Mouse (Mus musculus) intestine, embryonic 15.5 days (tissue): ENCODE data around the gene Calm3. TPM values are rescaled to one million over a fixed set of nuclear protein-coding genes. Genes with fewer than 3 reads are reported as not detected.

Experiments
- ATAC-seq: fragments of 200-750 bp; cut with Nextera tagmentation; 2 replicates; pipeline ENCODE4 v1.8.0; 2017; ENCODE audit warnings: moderate TSS enrichment, moderate library complexity
- H3K27ac ChIP-seq: fragments of 300-500 bp; sonication (generic); 2 replicates; pipeline ENCODE4 v1.5.1; 2015; ENCODE audit warnings: mild to moderate bottlenecking, inconsistent platforms
- H3K27me3 ChIP-seq: fragments of 300-500 bp; sonication (generic); replicated peaks from 2 replicates; pipeline ENCODE4 v1.6.1; 2015; ENCODE audit warnings: inconsistent platforms
- H3K36me3 ChIP-seq: fragments of 300-500 bp; sonication (generic); 2 replicates; pipeline ENCODE4 v1.6.1; 2015; ENCODE audit warnings: inconsistent platforms
- H3K4me1 ChIP-seq: fragments of 300-500 bp; sonication (generic); replicated peaks from 2 replicates; pipeline ENCODE4 v1.6.1; 2015; ENCODE audit warnings: inconsistent platforms
- H3K4me2 ChIP-seq: fragments of 300-500 bp; sonication (generic); replicated peaks from 2 replicates; pipeline ENCODE4 v1.6.1; 2015; ENCODE audit warnings: mild to moderate bottlenecking, inconsistent platforms
- H3K4me3 ChIP-seq: fragments of 300-500 bp; sonication (generic); replicated peaks from 2 replicates; pipeline ENCODE4 v1.5.1; 2015; ENCODE audit warnings: inconsistent platforms
- H3K9ac ChIP-seq: fragments of 300-500 bp; sonication (generic); 2 replicates; pipeline ENCODE4 v1.6.1; 2015; ENCODE audit warnings: inconsistent platforms
- H3K9me3 ChIP-seq: fragments of 300-500 bp; sonication (generic); 2 replicates; pipeline ENCODE4 v1.6.1; 2016; ENCODE audit warnings: inconsistent platforms
- WGBS: fragments of 180-500 bp; shearing (Covaris S2); methylation state at CpG from one replicate; pipeline ENCODE4 v1.1.7; 2015; 5-methylcytosine and 5-hydroxymethylcytosine counted together
- polyA plus RNA-seq: library from polyadenylated mRNA; unstranded; fragments of >200 nt; fragmentation: Nextera tagmentation; extraction: Ambion mirVana; gene quantifications from 2 replicates; pipeline ENCODE4 v1.2.1, GENCODE M21; 2015

The Calm3 gene
- polyA plus RNA-seq, 1 experiment from 2014 or later, result 140 TPM

DNA sequence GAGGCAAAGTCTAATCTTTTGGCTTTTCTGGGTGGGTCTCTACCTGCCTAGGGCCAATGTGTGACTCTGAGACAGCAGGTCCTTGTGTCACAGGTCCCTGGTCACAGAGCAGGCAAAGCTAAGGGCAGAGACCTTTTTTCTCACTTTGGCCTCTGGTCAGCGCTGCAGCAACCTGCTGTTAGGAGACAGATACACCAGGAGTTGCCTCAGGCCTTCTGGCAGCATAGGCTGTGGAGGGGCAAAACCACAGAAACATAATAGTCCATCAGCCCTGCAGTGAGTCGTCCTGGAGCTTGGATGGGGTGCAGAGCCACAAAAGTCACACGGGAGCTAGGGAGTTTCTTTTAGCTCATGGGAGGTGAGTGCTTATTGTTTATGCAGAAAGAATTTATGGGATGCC, 5.2 kb downstream of the Calm3 start:
- no peak overlapping the region for H3K27ac ChIP-seq
- no peak for ATAC-seq
- H3K27me3 ChIP-seq, result no peaks in the 10 kb centered on the region
- peaks cover 36% of the 10 kb centered on the region for H3K4me1 ChIP-seq
- H3K4me3 ChIP-seq, result no peak overlapping the region
- H3K9ac ChIP-seq, result peak overlapping the region; percentile 1; the same call in 1 of the 2 replicates
- no peak overlapping the region for H3K4me2 ChIP-seq
- H3K36me3 ChIP-seq, result peaks cover 47% of the 10 kb centered on the region
- no peaks in the 10 kb centered on the region for H3K9me3 ChIP-seq
- 68% methylated on average over 3 of the region's 3 CpGs for WGBS

DNA sequence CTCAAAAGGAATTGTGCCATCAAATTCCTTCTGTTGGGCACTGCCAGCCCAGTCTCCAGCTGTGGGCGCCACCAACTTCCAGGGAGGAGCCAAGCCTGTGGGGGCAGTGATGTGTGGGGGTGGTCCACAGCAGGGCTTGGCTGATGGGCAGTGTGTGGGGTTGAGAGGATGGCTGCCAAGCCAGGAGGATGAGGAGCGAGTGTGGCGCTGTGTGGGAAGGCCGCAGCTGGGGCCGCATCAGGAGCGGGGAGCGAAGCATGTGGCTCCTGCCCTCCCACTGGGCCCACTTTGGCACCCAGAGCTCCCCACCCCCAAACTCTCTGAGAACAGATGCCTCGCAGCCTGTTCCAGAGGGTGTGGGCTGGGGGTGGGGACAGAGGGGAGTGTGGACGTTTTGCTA, 5.9 kb downstream of the Calm3 start:
- Histone ChIP-seq H3K36me3 (peaks cover 47% of the 10 kb centered on the region), H3K4me1 (peaks cover 36% of the 10 kb centered on the region), H3K9me3 (no peaks in the 10 kb centered on the region), H3K4me3 (no peak overlapping the region), H3K4me2 (no peak overlapping the region), H3K27me3 (no peaks in the 10 kb centered on the region), H3K27ac (no peak overlapping the region), H3K9ac (no peak overlapping the region)
- no peak for ATAC-seq
- 79% methylated on average over 9 of the region's 9 CpGs for WGBS

DNA sequence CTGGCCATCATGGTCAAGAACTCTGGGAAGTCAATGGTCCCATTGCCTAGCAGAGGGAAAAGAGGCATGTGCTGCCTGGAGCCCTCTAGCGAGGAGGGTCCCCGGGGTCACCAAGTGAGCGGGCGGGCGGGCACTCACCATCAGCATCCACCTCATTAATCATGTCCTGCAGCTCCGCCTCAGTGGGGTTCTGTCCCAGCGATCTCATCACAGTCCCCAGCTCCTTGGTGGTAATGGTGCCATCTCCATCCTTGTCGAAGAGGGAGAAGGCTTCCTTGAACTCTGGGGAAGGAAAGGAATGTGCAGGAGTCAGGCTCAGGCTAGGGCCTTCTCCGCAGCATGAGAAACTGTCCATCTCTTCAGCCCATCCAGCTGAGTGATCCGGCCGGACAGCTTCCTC, 6.5 kb downstream of the Calm3 start:
- no peak overlapping the region for H3K27ac ChIP-seq
- H3K36me3 ChIP-seq, result peaks cover 47% of the 10 kb centered on the region
- H3K9me3 ChIP-seq, result no peaks in the 10 kb centered on the region
- H3K27me3 ChIP-seq, result no peaks in the 10 kb centered on the region
- 75% methylated on average over 11 of the region's 11 CpGs for WGBS
- H3K4me2 ChIP-seq, result no peak overlapping the region
- no peak overlapping the region for H3K9ac ChIP-seq
- H3K4me1 ChIP-seq, result peaks cover 34% of the 10 kb centered on the region
- ATAC-seq, result no peak
- no peak overlapping the region for H3K4me3 ChIP-seq

DNA sequence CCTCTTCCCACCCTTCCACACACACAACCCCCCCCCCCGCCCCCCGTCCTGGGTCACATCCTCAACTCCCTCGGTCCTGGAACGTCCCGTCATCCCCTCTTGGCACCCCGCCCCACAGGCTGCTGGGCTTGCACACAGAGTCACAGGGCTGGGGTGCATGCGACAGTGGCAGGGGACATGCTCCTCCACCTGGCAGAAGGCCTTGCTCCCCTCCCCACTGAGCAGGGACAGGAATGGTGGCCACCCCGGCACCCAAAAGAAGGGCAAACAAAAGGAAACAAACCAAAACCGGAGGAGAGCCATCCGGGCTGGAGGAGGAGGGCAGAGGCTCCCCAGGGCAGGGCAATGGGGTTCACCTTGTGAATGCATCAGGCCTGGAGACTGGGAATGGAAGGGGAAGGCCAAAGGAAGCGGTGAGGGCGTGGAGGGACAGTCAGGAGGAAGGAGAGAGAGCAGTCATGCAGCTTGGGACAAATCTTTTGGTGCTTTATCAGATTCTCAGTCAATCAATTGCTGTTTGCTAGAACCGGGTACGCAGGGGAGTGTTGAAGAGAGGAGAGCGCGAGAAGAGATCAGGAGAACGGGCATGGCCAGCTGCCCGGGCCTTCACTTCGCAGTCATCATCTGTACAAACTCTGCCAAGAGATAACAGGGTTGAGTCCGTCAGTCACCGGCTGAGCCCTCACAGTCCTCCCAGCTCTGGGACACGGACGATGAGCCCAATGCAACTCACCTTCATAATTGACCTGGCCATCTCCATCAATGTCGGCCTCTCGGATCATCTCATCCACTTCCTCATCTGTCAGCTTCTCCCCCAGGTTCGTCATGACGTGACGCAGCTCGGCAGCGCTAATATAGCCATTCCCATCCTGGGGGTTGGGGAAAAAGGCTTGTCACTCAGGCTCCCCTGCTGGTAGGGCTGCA, 7.3 kb downstream of the Calm3 start:
- Histone ChIP-seq H3K4me2 (no peak overlapping the region), H3K4me3 (no peak overlapping the region), H3K27me3 (no peaks in the 10 kb centered on the region), H3K9me3 (no peaks in the 10 kb centered on the region), H3K36me3 (peaks cover 47% of the 10 kb centered on the region), H3K27ac (no peak overlapping the region), H3K4me1 (peaks cover 29% of the 10 kb centered on the region), H3K9ac (no peak overlapping the region)
- WGBS, result 77% methylated on average over 30 of the region's 30 CpGs
- ATAC-seq, result no peak

DNA sequence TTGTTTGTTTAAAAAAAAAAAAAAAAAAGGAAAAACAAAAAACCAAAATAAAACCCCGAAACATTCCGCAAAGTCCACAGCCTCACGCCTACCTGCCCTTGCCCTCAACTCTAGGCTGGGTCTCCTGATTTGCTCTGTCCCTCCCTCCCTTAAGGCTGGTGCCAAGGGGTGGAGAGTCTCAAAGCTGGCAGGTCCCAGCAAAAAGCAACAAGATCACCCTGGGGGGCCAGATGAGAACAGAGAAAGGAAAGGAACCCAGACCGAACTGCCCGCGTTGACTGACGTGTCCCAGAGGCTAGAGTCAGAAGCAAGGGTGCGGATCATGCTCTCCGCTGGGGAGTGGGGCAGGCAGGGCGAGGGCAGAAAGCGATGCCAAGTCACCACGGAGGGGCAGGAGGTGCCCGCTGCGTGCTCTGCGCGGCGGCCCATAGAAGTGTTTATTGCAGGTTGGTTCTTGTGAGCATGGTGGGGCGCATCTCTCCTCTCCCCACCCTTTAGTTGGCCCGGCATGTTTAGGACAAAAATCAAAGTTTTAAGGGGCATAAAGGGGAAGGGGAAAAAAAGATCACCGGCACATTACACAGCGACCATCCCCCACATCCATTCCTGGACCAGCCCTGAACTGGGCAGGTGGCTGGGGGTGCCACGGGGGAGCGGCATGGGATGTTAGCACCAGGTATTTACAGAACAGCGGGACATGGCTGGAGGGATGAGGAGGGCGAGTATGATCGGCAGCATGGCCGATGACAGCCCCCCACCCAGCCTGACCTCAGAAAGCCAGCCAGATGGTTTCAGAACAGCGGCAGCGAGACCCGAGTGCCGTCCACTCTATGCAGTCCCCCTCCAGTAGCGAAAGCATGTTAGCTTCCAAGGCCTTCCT, 8.2 kb downstream of the Calm3 start:
- no peaks in the 10 kb centered on the region for H3K27me3 ChIP-seq
- H3K36me3 ChIP-seq, result peaks cover 47% of the 10 kb centered on the region
- no peak overlapping the region for H3K27ac ChIP-seq
- no peak overlapping the region for H3K4me3 ChIP-seq
- H3K9ac ChIP-seq, result no peak overlapping the region
- H3K9me3 ChIP-seq, result no peaks in the 10 kb centered on the region
- H3K4me2 ChIP-seq, result no peak overlapping the region
- peaks cover 20% of the 10 kb centered on the region for H3K4me1 ChIP-seq
- whole genome bisulfite sequencing, result 93% methylated on average over 32 of the region's 32 CpGs
- ATAC-seq, result no peak

DNA sequence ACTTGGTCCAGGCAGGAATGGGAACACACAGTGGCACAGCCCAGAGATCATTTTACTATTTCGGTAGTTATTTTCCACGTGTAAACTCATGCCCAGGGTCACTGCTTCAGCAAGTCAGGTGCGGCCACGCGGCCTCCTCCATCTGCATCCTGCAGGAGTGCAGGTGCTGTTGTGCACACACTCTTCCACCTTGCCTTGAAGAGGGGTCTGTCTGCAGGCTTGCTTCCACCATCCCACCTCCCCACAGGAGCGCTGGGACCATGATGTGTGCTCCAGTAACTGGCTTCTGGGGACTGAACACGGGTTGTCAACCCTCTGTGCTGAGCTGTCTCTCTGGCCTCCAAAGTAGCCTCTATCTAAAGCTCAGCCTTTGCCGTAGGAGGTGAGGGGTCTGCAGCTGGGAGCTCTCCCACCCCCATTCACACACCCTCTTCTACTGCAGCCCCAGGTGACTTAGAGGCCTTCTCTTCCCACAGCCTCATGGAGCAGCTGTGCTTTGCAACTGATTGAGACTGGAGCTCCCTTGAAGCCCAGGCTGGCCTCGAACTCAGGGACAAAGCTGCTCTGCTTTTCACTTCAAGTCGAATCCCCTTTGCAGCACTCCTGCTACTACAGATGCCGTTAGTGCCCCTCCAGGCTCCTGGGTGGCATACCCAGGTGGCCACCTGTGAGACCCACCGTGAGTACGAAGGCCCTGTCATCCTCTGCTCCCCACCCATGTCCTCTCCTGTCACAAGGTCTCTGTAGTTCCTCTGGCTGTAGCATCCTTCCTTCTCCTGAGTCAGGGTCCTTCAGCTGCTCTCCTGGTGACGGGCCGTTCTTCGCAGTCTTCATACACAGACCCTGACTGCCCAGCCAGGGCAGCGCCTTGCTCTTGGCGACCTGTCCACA, 9.2 kb downstream of the Calm3 start:
- ATAC-seq, result no peak; the same call in 1 of the 2 replicates
- Histone ChIP-seq H3K9ac (no peak overlapping the region), H3K36me3 (peaks cover 47% of the 10 kb centered on the region), H3K9me3 (no peaks in the 10 kb centered on the region), H3K4me2 (no peak overlapping the region), H3K4me3 (no peak overlapping the region), H3K27ac (no peak overlapping the region), H3K27me3 (no peaks in the 10 kb centered on the region), H3K4me1 (peaks cover 15% of the 10 kb centered on the region)
- WGBS, result 80% methylated on average over 18 of the region's 18 CpGs

DNA sequence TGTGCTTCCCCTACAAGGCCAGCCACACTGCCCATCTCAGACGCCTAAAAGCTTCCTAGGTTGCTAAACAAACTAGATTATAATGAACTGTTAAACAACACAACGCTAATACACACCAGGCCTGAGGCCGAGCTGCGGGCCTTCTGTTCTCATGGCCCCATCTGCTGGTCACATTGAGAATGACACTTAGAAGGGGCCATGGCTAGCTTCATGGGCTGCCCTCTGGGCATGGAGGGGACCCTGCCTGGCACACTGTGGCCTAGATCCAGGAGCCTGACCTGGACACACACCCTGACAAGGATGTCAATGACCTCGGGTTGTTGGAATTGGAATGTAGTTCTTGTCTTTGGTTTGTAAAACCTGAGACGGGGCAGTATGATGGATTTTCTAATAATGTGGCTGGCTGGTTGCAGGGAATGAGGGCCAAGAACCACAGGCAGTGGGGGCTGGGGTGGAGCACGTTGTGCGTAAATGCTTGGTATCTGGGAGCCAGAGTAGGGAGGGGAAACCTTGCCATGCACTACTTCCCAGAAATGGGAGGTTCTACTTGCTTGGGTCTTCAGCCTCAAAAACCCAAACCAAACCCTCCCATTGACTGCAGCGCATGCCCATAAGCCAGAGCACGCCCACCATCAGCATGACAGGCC, 10.0 kb downstream of the Calm3 start:
- peaks cover 47% of the 10 kb centered on the region for H3K36me3 ChIP-seq
- peaks cover 15% of the 10 kb centered on the region for H3K4me1 ChIP-seq
- H3K4me3 ChIP-seq, result no peak overlapping the region
- ATAC-seq, result peak; percentile 73
- H3K27me3 ChIP-seq, result no peaks in the 10 kb centered on the region
- WGBS, result 35% methylated on average over 10 of the region's 10 CpGs
- no peaks in the 10 kb centered on the region for H3K9me3 ChIP-seq
- H3K9ac ChIP-seq, result no peak overlapping the region
- no peak overlapping the region for H3K4me2 ChIP-seq
- H3K27ac ChIP-seq, result no peak overlapping the region

DNA sequence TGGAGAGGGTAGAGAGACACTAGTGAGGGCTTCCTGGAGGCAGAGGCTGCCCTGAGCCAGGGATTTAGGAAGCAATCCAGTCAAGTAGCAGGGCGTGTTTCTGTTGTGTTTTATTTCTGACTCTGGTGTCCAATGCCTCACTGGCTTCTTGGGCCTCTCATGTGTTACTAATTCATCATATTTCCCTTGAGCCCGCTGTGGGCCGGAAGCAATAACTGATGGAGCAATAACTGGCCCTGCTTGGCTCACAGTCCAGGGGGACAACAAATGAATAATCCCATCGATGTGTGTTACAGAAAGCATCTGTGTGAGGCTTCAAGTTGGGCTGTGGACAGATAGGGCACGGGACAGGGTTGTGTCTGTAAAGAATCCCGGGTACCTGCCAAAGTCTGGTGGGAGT, 11.6 kb downstream of the Calm3 start:
- Histone ChIP-seq H3K4me2 (no peak overlapping the region), H3K27ac (no peak overlapping the region), H3K27me3 (no peaks in the 10 kb centered on the region), H3K9me3 (no peaks in the 10 kb centered on the region), H3K36me3 (peaks cover 33% of the 10 kb centered on the region), H3K9ac (no peak overlapping the region), H3K4me1 (peaks cover 26% of the 10 kb centered on the region), H3K4me3 (no peak overlapping the region)
- ATAC-seq, result no peak
- WGBS, result 57% methylated on average over 6 of the region's 6 CpGs

DNA sequence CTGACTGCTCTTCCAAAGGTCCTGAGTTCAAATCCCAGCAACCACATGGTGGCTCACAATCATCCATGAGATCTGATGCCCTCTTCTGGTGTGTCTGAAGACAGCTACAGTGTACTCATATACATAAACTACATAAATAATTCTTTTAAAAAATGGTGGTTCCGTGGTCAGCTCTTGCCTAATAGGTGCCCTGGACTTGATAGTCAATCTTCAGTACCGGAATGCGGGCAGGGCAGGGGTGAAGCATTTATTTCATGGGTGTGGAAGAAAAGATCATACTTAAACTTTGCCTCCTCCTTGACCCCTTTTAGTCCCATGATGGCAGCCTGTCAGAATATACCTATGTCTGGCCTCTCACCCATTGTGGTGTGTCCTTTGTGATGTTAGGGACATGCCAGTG, 12.0 kb downstream of the Calm3 start:
- Histone ChIP-seq H3K27ac (no peak overlapping the region), H3K36me3 (peaks cover 29% of the 10 kb centered on the region), H3K4me1 (peaks cover 31% of the 10 kb centered on the region), H3K9me3 (no peaks in the 10 kb centered on the region), H3K9ac (no peak overlapping the region), H3K4me3 (no peak overlapping the region), H3K27me3 (no peaks in the 10 kb centered on the region), H3K4me2 (no peak overlapping the region)
- no peak for ATAC-seq
- 84% methylated on average over 3 of the region's 3 CpGs for WGBS

DNA sequence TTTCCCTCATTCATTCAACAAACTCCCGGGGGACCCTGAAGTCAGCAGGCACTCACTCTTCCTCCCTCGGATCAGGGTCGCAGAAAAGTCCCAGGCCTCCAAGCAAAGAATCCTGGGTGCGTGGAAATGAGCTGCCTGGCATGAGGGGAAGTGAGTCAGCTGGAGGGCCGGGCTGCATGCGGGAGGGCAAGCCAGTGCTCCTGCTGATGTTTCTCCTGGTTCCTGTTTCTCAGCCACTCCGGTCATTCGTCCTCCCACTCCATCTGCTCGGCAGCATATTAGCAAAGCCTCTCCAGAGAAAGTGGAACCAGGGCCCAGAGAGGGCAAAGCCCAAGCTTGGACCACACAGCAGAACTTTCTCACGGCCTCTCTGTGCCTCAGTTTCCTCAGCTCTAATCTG, 14.0 kb downstream of the Calm3 start:
- Histone ChIP-seq H3K4me1 (peaks cover 47% of the 10 kb centered on the region), H3K27ac (no peak overlapping the region)
- no peak for ATAC-seq

DNA sequence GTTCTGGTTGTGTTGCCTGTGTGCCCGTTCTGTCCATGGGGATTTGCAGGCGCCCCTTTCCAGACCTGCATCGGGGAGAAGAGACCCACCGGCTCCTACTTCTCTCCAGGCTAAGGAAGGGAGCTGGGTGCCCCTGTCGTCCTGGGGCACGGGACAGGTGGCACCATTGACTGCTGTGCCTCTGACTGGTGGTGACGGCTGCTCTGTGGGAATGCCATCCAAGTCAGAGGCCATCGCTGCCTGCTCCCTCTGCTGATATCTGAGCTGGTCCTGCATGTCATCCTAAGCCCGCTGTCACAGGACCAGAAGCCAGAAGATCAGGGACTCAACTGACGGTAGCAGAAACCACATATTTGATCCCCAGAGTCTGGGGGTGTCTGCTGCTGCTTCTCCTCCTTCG, 15.1 kb downstream of the Calm3 start:
- 43% methylated on average over 11 of the region's 11 CpGs for WGBS
- peak overlapping the region; percentile 60 for H3K27ac ChIP-seq
- no peak overlapping the region for H3K4me3 ChIP-seq
- H3K9ac ChIP-seq, result no peak overlapping the region; the same call in none of the 2 replicates
- H3K27me3 ChIP-seq, result no peaks in the 10 kb centered on the region
- 0 out of 2 replicates have a peak, but pooled peaks cover 1% of the 10 kb centered on the region for H3K36me3 ChIP-seq
- peaks cover 54% of the 10 kb centered on the region for H3K4me1 ChIP-seq
- ATAC-seq, result no peak
- no peaks in the 10 kb centered on the region for H3K9me3 ChIP-seq
- peak overlapping the region; percentile 37 for H3K4me2 ChIP-seq

More for the DNA sequence above, 14.0 kb downstream of the Calm3 start:
- H3K36me3 ChIP-seq, result peaks cover 10% of the 10 kb centered on the region
- H3K4me3 ChIP-seq, result no peak overlapping the region
- H3K4me2 ChIP-seq, result peak overlapping the region; percentile 37
- no peaks in the 10 kb centered on the region for H3K9me3 ChIP-seq
- H3K27me3 ChIP-seq, result no peaks in the 10 kb centered on the region
- no peak overlapping the region for H3K9ac ChIP-seq
- 29% methylated on average over 10 of the region's 10 CpGs for WGBS
